Mouse (Mus musculus): ENCODE results near the gene Cib1. TPM values are rescaled to one million over a fixed set of nuclear protein-coding genes. Genes with fewer than 3 reads are reported as not detected.

The Cib1 gene
- polyA plus RNA-seq, 1 experiment from 2014 or later: 42.6 TPM

DNA sequence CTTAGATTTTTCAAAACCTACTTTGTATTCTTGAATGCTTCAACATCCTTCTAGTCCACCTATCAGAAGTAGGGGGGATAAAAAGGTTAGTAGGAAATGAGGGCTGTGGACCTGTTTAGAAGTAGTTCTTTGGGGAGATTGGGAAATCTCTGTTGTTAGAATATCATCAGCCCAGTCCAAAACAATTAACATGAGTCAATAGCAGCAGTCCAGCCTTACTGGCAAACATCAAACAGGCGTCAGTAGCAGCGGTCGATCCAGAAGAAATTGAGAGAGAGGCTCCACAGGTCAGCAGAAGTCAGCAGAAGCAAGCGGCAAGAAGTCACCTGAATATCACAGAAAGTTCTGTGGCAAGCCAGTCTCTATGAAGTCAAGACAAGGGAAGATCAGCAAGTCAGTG, 12.2 kb upstream of the Cib1 start:
- Histone ChIP-seq H3K4me3 (ENCODE audit: low read length) (no peak overlapping the region), H3K4me1 (ENCODE audit: control insufficient read depth, insufficient read depth, low read depth, low read length) (peaks cover 3% of the 10 kb centered on the region; the same call in 1 of the 2 replicates), H3K27ac (ENCODE audit: low read depth, low read length) (no peak overlapping the region), H3K9me3 (ENCODE audit: control insufficient read depth, low read length) (no peaks in the 10 kb centered on the region), H3K4me2 (ENCODE audit: low read length) (no peak overlapping the region), H3K27me3 (replicated peaks; ENCODE audit: control insufficient read depth, insufficient read depth, low read length) (no peaks in the 10 kb centered on the region), H3K36me3 (ENCODE audit: control insufficient read depth, insufficient read depth, low read length) (peaks cover 6% of the 10 kb centered on the region), H3K9ac (ENCODE audit: low read depth, low read length) (no peak overlapping the region)
- no peak for ATAC-seq
- WGBS: 98% methylated on average over 4 of the region's 4 CpGs

DNA sequence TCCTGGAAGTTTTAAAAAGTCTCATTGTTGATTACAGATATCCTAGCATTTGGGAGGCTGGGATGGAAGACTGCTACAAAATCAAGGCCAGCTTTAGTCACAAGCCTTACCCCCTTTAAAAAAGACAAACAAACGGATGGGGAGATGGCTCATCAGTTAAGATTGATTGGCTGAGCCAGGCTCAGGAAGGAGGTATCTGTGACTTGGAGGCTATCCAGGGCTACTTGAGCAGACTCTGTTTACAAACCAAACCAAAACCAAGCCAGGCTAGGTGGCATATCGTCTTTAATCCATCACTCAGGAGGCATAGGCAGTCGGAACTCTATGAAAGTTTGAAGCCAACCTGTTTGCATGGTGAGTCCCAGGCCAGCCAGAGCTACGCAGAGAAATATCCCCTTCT, 9.0 kb upstream of the Cib1 start:
- Histone ChIP-seq H3K4me3 (ENCODE audit: low read length) (no peak overlapping the region), H3K4me2 (ENCODE audit: low read length) (no peak overlapping the region), H3K4me1 (ENCODE audit: control insufficient read depth, insufficient read depth, low read depth, low read length) (peaks cover 3% of the 10 kb centered on the region; the same call in 1 of the 2 replicates), H3K9me3 (ENCODE audit: control insufficient read depth, low read length) (no peaks in the 10 kb centered on the region), H3K9ac (ENCODE audit: low read depth, low read length) (no peak overlapping the region), H3K36me3 (ENCODE audit: control insufficient read depth, insufficient read depth, low read length) (peaks cover 9% of the 10 kb centered on the region), H3K27ac (ENCODE audit: low read depth, low read length) (no peak overlapping the region), H3K27me3 (replicated peaks; ENCODE audit: control insufficient read depth, insufficient read depth, low read length) (no peaks in the 10 kb centered on the region)
- WGBS: 89% methylated on average over 4 of the region's 4 CpGs
- no peak for ATAC-seq

- no peaks in the 10 kb centered on the region for H3K9me3 ChIP-seq (ENCODE audit: control insufficient read depth, low read length)
- peaks cover 6% of the 10 kb centered on the region for H3K4me1 ChIP-seq (ENCODE audit: control insufficient read depth, insufficient read depth, low read depth, low read length)
- ATAC-seq: no peak
- H3K4me2 ChIP-seq (ENCODE audit: low read length): no peak overlapping the region
- H3K27me3 ChIP-seq (replicated peaks; ENCODE audit: control insufficient read depth, insufficient read depth, low read length): no peaks in the 10 kb centered on the region
- H3K4me3 ChIP-seq (ENCODE audit: low read length): no peak overlapping the region
- H3K36me3 ChIP-seq (ENCODE audit: control insufficient read depth, insufficient read depth, low read length): peaks cover 9% of the 10 kb centered on the region
- WGBS: 94% methylated on average over 10 of the region's 10 CpGs
- H3K9ac ChIP-seq (ENCODE audit: low read depth, low read length): no peak overlapping the region
- H3K27ac ChIP-seq (ENCODE audit: low read depth, low read length): no peak overlapping the region
These were observed 5.9 kb upstream of the Cib1 start for GRCm38 (mm10) chr7:80238542-80238941.

DNA sequence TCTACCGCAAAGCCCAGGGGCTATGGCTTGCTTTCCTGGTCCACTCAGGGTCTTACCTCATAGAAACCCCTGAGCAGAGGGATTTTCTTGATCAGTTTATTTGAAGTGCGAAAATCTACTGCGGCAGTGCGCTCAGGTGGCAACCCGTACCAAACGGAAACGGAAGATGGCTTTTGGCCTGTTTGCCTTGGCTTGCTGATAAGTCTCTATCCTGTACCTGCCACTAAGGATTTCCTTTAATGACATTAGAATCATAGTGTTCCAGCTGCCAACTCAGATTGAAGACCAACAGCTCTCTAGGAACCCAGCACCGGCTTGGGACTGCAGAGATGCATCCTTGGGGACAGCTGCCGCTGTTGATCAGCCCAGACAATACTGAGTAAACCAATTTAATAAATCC, 1.2 kb upstream of the Cib1 start:
- Histone ChIP-seq H3K36me3 (ENCODE audit: control insufficient read depth, insufficient read depth, low read length) (no peaks in the 10 kb centered on the region; the same call in 1 of the 2 replicates), H3K27me3 (replicated peaks; ENCODE audit: control insufficient read depth, insufficient read depth, low read length) (no peaks in the 10 kb centered on the region), H3K27ac (ENCODE audit: low read depth, low read length) (no peak overlapping the region), H3K4me1 (ENCODE audit: control insufficient read depth, insufficient read depth, low read depth, low read length) (peaks cover 12% of the 10 kb centered on the region), H3K9ac (ENCODE audit: low read depth, low read length) (no peak overlapping the region), H3K4me3 (ENCODE audit: low read length) (no peak overlapping the region), H3K4me2 (ENCODE audit: low read length) (peak overlapping the region; percentile 63), H3K9me3 (ENCODE audit: control insufficient read depth, low read length) (no peaks in the 10 kb centered on the region)
- 79% methylated on average over 9 of the region's 9 CpGs for WGBS
- ATAC-seq: no peak

DNA sequence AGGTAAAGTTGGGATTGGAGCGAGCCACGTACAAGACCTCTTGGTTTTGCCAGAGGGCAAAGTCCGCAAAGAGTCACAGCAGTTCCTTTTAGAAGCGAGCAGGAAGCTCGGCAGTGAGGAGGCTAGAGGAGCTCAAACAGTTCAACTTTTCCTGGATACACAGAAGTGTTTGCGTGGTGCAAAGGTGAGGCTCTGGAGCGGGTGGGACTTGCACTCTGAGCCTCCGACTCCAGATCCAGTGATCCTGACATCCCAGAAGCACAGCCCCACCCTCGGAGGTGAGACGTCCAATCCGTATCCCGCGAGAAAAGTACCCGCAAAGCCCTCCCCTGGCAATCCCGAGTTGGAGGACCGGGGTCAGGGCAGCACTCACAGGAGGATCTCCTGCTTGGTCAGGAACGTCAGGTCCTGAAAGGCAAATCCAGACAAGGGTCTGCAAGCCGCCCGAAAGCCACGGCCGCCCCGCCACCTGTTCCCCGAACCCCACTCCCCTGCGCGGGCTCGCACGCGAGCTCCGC, 583 bp downstream of the Cib1 start:
- H3K36me3 ChIP-seq (ENCODE audit: control insufficient read depth, insufficient read depth, low read length): peaks cover 3% of the 10 kb centered on the region; the same call in 1 of the 2 replicates
- H3K27ac ChIP-seq (ENCODE audit: low read depth, low read length): peak overlapping the region; percentile 40; the same call in 1 of the 2 replicates
- ATAC-seq: peak; percentile 41; the same call in 1 of the 2 replicates
- 2% methylated on average over 25 of the region's 29 CpGs for WGBS
- peak overlapping the region; percentile 65 for H3K9ac ChIP-seq (ENCODE audit: low read depth, low read length)
- peak overlapping the region; percentile 63 for H3K4me2 ChIP-seq (ENCODE audit: low read length)
- H3K4me3 ChIP-seq (ENCODE audit: low read length): peak overlapping the region; percentile 74
- H3K27me3 ChIP-seq (replicated peaks; ENCODE audit: control insufficient read depth, insufficient read depth, low read length): no peaks in the 10 kb centered on the region
- no peaks in the 10 kb centered on the region for H3K9me3 ChIP-seq (ENCODE audit: control insufficient read depth, low read length)
- H3K4me1 ChIP-seq (ENCODE audit: control insufficient read depth, insufficient read depth, low read depth, low read length): peaks cover 12% of the 10 kb centered on the region

GRCm38 (mm10) chr7:80230196-80230595, 2.4 kb downstream of the Cib1 start:
- no peaks in the 10 kb centered on the region for H3K27me3 ChIP-seq (replicated peaks; ENCODE audit: control insufficient read depth, insufficient read depth, low read length)
- peaks cover 6% of the 10 kb centered on the region; the same call in 1 of the 2 replicates for H3K36me3 ChIP-seq (ENCODE audit: control insufficient read depth, insufficient read depth, low read length)
- no peak overlapping the region for H3K4me3 ChIP-seq (ENCODE audit: low read length)
- no peak overlapping the region for H3K9ac ChIP-seq (ENCODE audit: low read depth, low read length)
- H3K27ac ChIP-seq (ENCODE audit: low read depth, low read length): no peak overlapping the region
- no peaks in the 10 kb centered on the region for H3K9me3 ChIP-seq (ENCODE audit: control insufficient read depth, low read length)
- H3K4me2 ChIP-seq (ENCODE audit: low read length): no peak overlapping the region
- no peak for ATAC-seq
- H3K4me1 ChIP-seq (ENCODE audit: control insufficient read depth, insufficient read depth, low read depth, low read length): peaks cover 12% of the 10 kb centered on the region
- WGBS: 48% methylated on average over 6 of the region's 6 CpGs

DNA sequence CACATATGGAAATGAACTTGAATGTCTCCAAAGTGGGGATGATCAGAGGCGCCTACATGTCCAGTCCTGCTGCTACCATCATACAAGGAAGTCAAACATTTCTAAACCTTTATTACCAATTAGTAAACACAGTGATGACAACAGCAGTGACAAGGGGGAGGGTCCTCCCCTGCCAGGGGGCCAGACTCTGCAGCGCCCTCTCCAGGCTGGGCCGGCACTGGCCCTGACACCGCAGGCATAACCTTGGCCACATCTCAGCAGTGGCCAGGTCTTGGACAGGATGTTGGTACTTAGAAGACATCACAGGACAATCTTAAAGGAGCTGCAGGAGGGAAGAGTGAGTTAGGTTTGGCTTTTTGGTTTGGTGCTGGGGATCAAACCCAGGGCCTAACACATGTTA, 5.5 kb downstream of the Cib1 start:
- no peak overlapping the region for H3K4me2 ChIP-seq (ENCODE audit: low read length)
- H3K4me1 ChIP-seq (ENCODE audit: control insufficient read depth, insufficient read depth, low read depth, low read length): peaks cover 4% of the 10 kb centered on the region
- H3K4me3 ChIP-seq (ENCODE audit: low read length): no peak overlapping the region
- no peak overlapping the region for H3K9ac ChIP-seq (ENCODE audit: low read depth, low read length)
- H3K27ac ChIP-seq (ENCODE audit: low read depth, low read length): no peak overlapping the region
- H3K36me3 ChIP-seq (ENCODE audit: control insufficient read depth, insufficient read depth, low read length): peaks cover 19% of the 10 kb centered on the region
- H3K9me3 ChIP-seq (ENCODE audit: control insufficient read depth, low read length): no peaks in the 10 kb centered on the region
- 95% methylated on average over 4 of the region's 4 CpGs for WGBS
- H3K27me3 ChIP-seq (replicated peaks; ENCODE audit: control insufficient read depth, insufficient read depth, low read length): no peaks in the 10 kb centered on the region
- ATAC-seq: no peak

DNA sequence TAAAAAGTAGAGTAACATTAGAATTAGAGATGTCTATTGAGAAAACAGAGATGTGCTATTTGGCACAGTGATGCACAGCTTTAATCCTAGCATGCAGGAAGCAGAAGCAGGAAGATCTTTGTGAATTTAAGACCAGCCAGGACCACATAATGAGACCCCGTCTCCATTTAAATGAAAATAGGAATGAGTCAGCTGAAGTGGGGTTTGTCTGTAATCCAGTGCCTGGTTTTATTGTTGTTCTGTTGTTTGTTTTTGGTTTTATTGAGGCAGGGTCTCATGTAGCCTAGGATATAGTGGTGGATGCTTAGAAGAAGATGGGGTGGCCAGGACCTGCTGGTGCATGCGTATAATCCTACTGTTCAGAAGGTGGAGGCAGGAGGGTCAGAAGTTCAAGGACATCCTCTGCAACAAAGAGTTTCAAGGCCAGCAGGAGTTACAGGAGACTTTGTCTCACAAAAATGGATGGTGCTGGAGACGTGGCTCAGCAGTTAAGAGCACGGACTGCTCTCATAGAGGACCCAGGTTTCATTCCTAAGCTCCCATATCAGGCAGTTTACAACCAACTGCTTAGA, 11.3 kb downstream of the Cib1 start:
- Histone ChIP-seq H3K27me3 (replicated peaks; ENCODE audit: control insufficient read depth, insufficient read depth, low read length) (no peaks in the 10 kb centered on the region), H3K36me3 (ENCODE audit: control insufficient read depth, insufficient read depth, low read length) (peaks cover 48% of the 10 kb centered on the region), H3K9me3 (ENCODE audit: control insufficient read depth, low read length) (no peaks in the 10 kb centered on the region), H3K4me2 (ENCODE audit: low read length) (no peak overlapping the region), H3K4me3 (ENCODE audit: low read length) (no peak overlapping the region), H3K27ac (ENCODE audit: low read depth, low read length) (no peak overlapping the region), H3K4me1 (ENCODE audit: control insufficient read depth, insufficient read depth, low read depth, low read length) (no peaks in the 10 kb centered on the region), H3K9ac (ENCODE audit: low read depth, low read length) (no peak overlapping the region)
- 82% methylated on average over 4 of the region's 4 CpGs for WGBS
- no peak for ATAC-seq

- H3K36me3 ChIP-seq (ENCODE audit: control insufficient read depth, insufficient read depth, low read length): peaks cover 50% of the 10 kb centered on the region
- H3K27ac ChIP-seq (ENCODE audit: low read depth, low read length): no peak overlapping the region
- no peak overlapping the region for H3K4me3 ChIP-seq (ENCODE audit: low read length)
- H3K9ac ChIP-seq (ENCODE audit: low read depth, low read length): no peak overlapping the region
- peaks cover 4% of the 10 kb centered on the region for H3K4me1 ChIP-seq (ENCODE audit: control insufficient read depth, insufficient read depth, low read depth, low read length)
- H3K4me2 ChIP-seq (ENCODE audit: low read length): no peak overlapping the region
- no peaks in the 10 kb centered on the region for H3K27me3 ChIP-seq (replicated peaks; ENCODE audit: control insufficient read depth, insufficient read depth, low read length)
- 90% methylated on average over 9 of the region's 9 CpGs for WGBS
- no peak for ATAC-seq
- H3K9me3 ChIP-seq (ENCODE audit: control insufficient read depth, low read length): no peaks in the 10 kb centered on the region
These were observed 12.3 kb downstream of the Cib1 start for GRCm38 (mm10) chr7:80220237-80220797.
